Mouse (Mus musculus) liver, adult 2 months (tissue): ENCODE measurements at regions not wholly inside any gene's neighbourhood (a gene's known extent, or its start where the extent isn't known, plus 50 kb on each side); places are given as distances from the start of the nearest gene placed in this dataset.

ENCODE experiments used
- CTCF ChIP-seq: fragments of 200-500 bp; IDR thresholded peaks from 2 replicates; pipeline ENCODE4 v1.5.1; 2011; ENCODE audit warnings: low read depth, low read length, control low read depth
- POLR2A ChIP-seq: fragments of 200-500 bp; IDR thresholded peaks from 2 replicates; pipeline ENCODE4 v1.6.1; 2011; ENCODE audit warnings: low read length, control low read depth; ENCODE audit not compliant: insufficient read depth; ENCODE audit errors: extremely low read depth

GRCm38 (mm10) chr12:73478641-73479040 lies 67.6 kb downstream of the Tmem30b start:
- TF ChIP-seq POLR2A (no peak), CTCF (no peak)
